Mouse (Mus musculus): Measurements from ENCODE around the gene Olfr51. TPM values are rescaled to one million over a fixed set of nuclear protein-coding genes. Genes with fewer than 3 reads are reported as not detected.

The Olfr51 gene
- polyA plus RNA-seq (2012; rRNA removed), result not detected in 2 replicates

DNA sequence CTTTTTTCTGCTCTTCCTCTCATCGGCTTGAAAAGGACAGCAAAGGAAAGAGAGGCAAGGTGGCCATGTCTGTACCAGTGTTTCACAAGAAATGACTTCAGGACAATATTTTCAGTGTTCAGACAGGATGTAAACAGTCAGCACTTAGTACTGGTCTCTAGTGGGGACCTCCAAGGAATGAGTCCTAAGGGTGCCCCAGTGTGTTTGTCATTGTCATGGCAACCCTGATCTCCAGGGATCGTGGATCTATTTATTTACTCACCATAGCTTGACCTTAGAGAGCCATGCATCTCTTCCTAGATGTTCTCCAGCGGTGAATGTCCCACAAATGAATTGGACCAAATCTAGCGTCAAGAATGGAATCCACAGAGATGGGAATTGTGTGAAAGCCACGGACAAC, at the start of gene Olfr51:
Gene Olfr51, plus strand, starts transcription at position 301 of the 400 bp plus-strand sequence.
- WGBS, result 61% methylated on average over 5 of the region's 5 CpGs
- Histone ChIP-seq H3K27me3 (ENCODE audit: control insufficient read depth, insufficient read depth, low read length) (no peaks in the 10 kb centered on the region; the same call in 1 of the 2 replicates), H3K4me3 (ENCODE audit: low read depth, low read length) (no peak within 1 kb of the TSS), H3K36me3 (ENCODE audit: control insufficient read depth, insufficient read depth, low read length) (no peaks in the 10 kb centered on the region), H3K4me1 (ENCODE audit: control insufficient read depth, insufficient read depth, insufficient read length, low read length) (no peaks in the 10 kb centered on the region), H3K27ac (ENCODE audit: insufficient read depth, low read depth, low read length) (no peak within 1 kb of the TSS)
- TF ChIP-seq CTCF (IDR thresholded peaks at IDR 0.05; ENCODE audit: extremely low read depth, insufficient read length, insufficient replicate concordance, low read depth, low read length), result no peak

DNA sequence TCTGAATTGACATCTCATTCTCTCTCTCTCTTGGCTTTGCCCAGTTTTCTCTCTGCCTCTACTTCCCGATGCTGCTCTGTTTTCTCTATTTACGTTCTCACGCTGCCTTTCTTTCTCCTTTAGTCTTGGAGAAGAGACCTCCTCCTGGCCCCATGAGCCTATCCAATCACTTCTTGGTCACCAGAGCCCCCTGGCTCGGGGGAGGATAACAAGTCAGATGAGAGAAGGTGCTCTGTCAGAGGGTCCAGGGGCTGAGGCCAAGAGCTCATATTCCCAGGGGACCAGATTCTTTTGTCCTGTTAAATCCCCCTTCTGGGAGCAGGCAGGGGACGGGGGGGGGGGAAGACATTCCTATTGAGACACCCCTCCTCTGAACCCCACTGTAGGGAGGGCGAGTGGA, 49.7 kb upstream of the Olfr51 start, which contains the start of gene Prop1:
Gene Prop1, minus strand, starts transcription at position 101 of the 400 bp plus-strand sequence.
- 63% methylated on average over 6 of the region's 6 CpGs for WGBS
- H3K4me3 ChIP-seq (ENCODE audit: low read depth, low read length), result no peak within 1 kb of the TSS
- no peak for TF ChIP-seq POLR2A (IDR thresholded peaks at IDR 0.05; ENCODE audit: low read depth, low read length)
- TF ChIP-seq CTCF (IDR thresholded peaks at IDR 0.05; ENCODE audit: extremely low read depth, insufficient read length, insufficient replicate concordance, low read depth, low read length), result no peak
- H3K27me3 ChIP-seq (ENCODE audit: control insufficient read depth, insufficient read depth, low read length), result no peaks in the 10 kb centered on the region
- H3K36me3 ChIP-seq (ENCODE audit: control insufficient read depth, insufficient read depth, low read length), result no peaks in the 10 kb centered on the region
- H3K4me1 ChIP-seq (ENCODE audit: control insufficient read depth, insufficient read depth, insufficient read length, low read length), result no peaks in the 10 kb centered on the region
- H3K27ac ChIP-seq (ENCODE audit: insufficient read depth, low read depth, low read length), result no peak within 1 kb of the TSS

DNA sequence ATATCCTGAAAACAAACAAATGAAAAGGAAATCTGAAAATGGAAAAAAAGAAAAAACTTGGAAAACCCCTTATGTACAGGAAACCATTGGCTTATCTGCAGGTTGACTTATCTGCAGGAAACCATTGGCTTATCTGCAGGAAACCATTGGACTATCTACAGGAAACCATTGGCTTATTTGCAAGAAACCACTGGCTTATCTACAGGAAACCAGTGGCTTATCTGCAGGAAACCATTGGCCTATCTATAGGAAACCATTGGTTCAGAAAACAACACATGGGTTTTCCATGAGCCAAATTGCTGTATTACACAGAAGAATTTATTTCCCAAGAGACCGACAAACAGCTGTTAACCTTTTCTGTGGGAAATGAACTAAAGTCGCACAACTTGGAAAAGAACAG, 38.5 kb upstream of the Olfr51 start:
- H3K4me3 ChIP-seq (ENCODE audit: low read depth, low read length), result no peak overlapping the region
- TF ChIP-seq POLR2A (IDR thresholded peaks at IDR 0.05; ENCODE audit: low read depth, low read length) (no peak), CTCF (IDR thresholded peaks at IDR 0.05; ENCODE audit: extremely low read depth, insufficient read length, insufficient replicate concordance, low read depth, low read length) (no peak)
- no peaks in the 10 kb centered on the region for H3K36me3 ChIP-seq (ENCODE audit: control insufficient read depth, insufficient read depth, low read length)
- no peaks in the 10 kb centered on the region for H3K4me1 ChIP-seq (ENCODE audit: control insufficient read depth, insufficient read depth, insufficient read length, low read length)
- no peak overlapping the region for H3K27ac ChIP-seq (ENCODE audit: insufficient read depth, low read depth, low read length)
- 85% methylated on average over 2 of the region's 2 CpGs for WGBS
- no peaks in the 10 kb centered on the region for H3K27me3 ChIP-seq (ENCODE audit: control insufficient read depth, insufficient read depth, low read length)

DNA sequence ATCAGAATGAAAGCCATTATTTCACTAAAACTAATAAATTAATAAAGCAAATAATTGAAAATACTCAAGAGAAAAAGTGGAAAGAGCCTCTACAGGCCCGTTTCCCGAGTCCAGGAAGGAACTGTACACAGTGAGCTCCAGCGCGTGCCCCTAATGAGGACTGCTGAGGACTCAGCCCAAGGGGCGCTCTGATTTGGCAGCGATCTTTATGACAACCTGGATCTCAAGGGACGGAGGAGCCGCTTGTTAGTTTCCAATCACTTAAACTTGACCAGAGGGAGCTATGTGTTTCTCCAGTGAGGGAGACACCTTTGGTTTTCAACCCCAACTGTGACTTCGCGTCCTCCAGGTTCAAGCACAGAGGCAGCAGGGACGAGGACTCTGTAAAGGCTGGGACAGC, 37.2 kb upstream of the Olfr51 start, which contains the start of gene Olfr1378:
Gene Olfr1378, plus strand, starts transcription at position 301 of the 400 bp plus-strand sequence.
- Histone ChIP-seq H3K27ac (ENCODE audit: insufficient read depth, low read depth, low read length) (no peak within 1 kb of the TSS), H3K36me3 (ENCODE audit: control insufficient read depth, insufficient read depth, low read length) (no peaks in the 10 kb centered on the region), H3K4me3 (ENCODE audit: low read depth, low read length) (no peak within 1 kb of the TSS), H3K27me3 (ENCODE audit: control insufficient read depth, insufficient read depth, low read length) (no peaks in the 10 kb centered on the region), H3K4me1 (ENCODE audit: control insufficient read depth, insufficient read depth, insufficient read length, low read length) (no peaks in the 10 kb centered on the region)
- TF ChIP-seq CTCF (IDR thresholded peaks at IDR 0.05; ENCODE audit: extremely low read depth, insufficient read length, insufficient replicate concordance, low read depth, low read length) (no peak), POLR2A (IDR thresholded peaks at IDR 0.05; ENCODE audit: low read depth, low read length) (no peak)
- WGBS, result 86% methylated on average over 11 of the region's 11 CpGs

DNA sequence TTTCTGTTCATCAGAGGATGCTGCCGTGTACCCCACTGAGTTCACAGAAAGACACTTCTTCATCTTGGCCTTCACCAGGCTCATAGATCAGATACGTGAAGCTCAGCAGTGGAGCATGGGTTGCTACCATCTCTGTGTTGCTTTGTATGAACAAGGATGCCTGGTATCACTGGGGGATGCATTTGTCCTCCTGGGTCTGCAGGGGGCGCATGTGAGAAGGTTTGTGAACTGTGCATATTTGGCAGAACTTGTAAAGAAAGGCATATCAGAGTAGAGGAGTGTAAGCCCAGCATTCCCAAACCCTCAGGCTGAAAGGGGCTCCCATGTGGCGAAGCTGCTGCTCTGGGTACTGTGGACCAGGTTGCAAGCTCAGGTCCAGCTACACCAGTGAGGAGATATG, 26.2 kb upstream of the Olfr51 start:
- WGBS, result 68% methylated on average over 4 of the region's 4 CpGs
- Histone ChIP-seq H3K27me3 (ENCODE audit: control insufficient read depth, insufficient read depth, low read length) (no peaks in the 10 kb centered on the region), H3K27ac (ENCODE audit: insufficient read depth, low read depth, low read length) (no peak overlapping the region), H3K36me3 (ENCODE audit: control insufficient read depth, insufficient read depth, low read length) (no peaks in the 10 kb centered on the region), H3K4me3 (ENCODE audit: low read depth, low read length) (no peak overlapping the region), H3K4me1 (ENCODE audit: control insufficient read depth, insufficient read depth, insufficient read length, low read length) (no peaks in the 10 kb centered on the region)
- no peak for TF ChIP-seq POLR2A (IDR thresholded peaks at IDR 0.05; ENCODE audit: low read depth, low read length)
- no peak for TF ChIP-seq CTCF (IDR thresholded peaks at IDR 0.05; ENCODE audit: extremely low read depth, insufficient read length, insufficient replicate concordance, low read depth, low read length)

DNA sequence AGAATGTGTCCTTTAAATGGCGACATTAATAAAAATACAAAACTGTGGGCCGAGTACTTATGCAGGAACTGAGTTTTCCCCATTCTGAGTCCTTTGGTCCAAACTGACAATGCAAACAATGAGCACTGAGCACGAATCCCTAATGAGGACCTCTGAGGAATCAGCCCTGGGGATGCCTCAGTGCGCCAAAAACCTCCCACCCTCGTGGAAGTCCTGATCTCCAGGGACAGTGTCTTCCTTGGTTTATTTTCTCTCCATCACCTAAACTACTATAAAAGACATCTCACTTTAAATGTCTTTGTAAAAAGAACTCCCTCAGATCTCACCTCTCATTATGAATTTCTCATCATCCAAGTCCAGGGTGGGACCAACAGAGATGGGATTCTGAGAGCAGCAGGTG, 21.7 kb upstream of the Olfr51 start, which contains the start of gene Olfr1377:
Gene Olfr1377, plus strand, starts transcription at position 301 of the 400 bp plus-strand sequence.
- H3K4me3 ChIP-seq (ENCODE audit: low read depth, low read length), result no peak within 1 kb of the TSS
- H3K27ac ChIP-seq (ENCODE audit: insufficient read depth, low read depth, low read length), result no peak within 1 kb of the TSS
- H3K27me3 ChIP-seq (ENCODE audit: control insufficient read depth, insufficient read depth, low read length), result no peaks in the 10 kb centered on the region
- 59% methylated on average over 5 of the region's 5 CpGs for WGBS
- no peak for TF ChIP-seq POLR2A (IDR thresholded peaks at IDR 0.05; ENCODE audit: low read depth, low read length)
- no peak for TF ChIP-seq CTCF (IDR thresholded peaks at IDR 0.05; ENCODE audit: extremely low read depth, insufficient read length, insufficient replicate concordance, low read depth, low read length)
- H3K4me1 ChIP-seq (ENCODE audit: control insufficient read depth, insufficient read depth, insufficient read length, low read length), result no peaks in the 10 kb centered on the region
- no peaks in the 10 kb centered on the region for H3K36me3 ChIP-seq (ENCODE audit: control insufficient read depth, insufficient read depth, low read length)

DNA sequence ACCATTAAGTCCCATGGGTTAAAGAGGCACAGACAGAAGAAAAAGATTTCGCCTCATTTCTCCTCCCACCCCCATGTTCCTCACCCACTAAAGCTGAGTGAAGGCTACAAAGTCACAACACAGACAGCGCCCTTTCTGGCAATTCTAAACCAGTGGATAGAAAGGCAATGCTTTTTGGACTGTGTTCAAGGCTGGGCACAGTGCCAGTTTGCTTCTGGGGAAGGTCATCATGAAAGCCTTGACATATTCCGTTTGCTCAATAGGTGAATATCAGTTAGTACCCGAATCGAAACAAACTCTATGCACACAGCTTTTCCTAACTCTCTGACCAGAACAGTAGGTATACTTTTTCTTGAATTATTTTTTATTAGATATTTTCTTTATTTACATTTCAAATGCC, 8.4 kb downstream of the Olfr51 start:
- TF ChIP-seq POLR2A (IDR thresholded peaks at IDR 0.05; ENCODE audit: low read depth, low read length), result no peak
- no peak for TF ChIP-seq CTCF (IDR thresholded peaks at IDR 0.05; ENCODE audit: extremely low read depth, insufficient read length, insufficient replicate concordance, low read depth, low read length)
- Histone ChIP-seq H3K36me3 (ENCODE audit: control insufficient read depth, insufficient read depth, low read length) (no peaks in the 10 kb centered on the region), H3K27me3 (ENCODE audit: control insufficient read depth, insufficient read depth, low read length) (no peaks in the 10 kb centered on the region), H3K4me1 (ENCODE audit: control insufficient read depth, insufficient read depth, insufficient read length, low read length) (no peaks in the 10 kb centered on the region), H3K27ac (ENCODE audit: insufficient read depth, low read depth, low read length) (no peak overlapping the region), H3K4me3 (ENCODE audit: low read depth, low read length) (no peak overlapping the region)
- 33% methylated on average over 5 of the region's 5 CpGs for WGBS
